Mouse (Mus musculus): ENCODE results near the gene Rsrc1.

Rsrc1 gene

GRCm38 (mm10) chr3:67280247-67280646 lies 299.1 kb downstream of the Rsrc1 start:
- peak; percentile 37 for DNase-seq (ENCODE audit: low read depth)

GRCm38 (mm10) chr3:67284039-67284438 lies 302.8 kb downstream of the Rsrc1 start:
- no peak for DNase-seq (ENCODE audit: low read depth)

- DNase-seq (ENCODE audit: low read depth) = no peak
Observed at GRCm38 (mm10) chr3:67284848-67285247, 303.7 kb downstream of the Rsrc1 start.

- DNase-seq (ENCODE audit: low read depth) = no peak
Observed at GRCm38 (mm10) chr3:67288664-67289063, 307.5 kb downstream of the Rsrc1 start.

GRCm38 (mm10) chr3:67289482-67289881 lies 308.3 kb downstream of the Rsrc1 start:
- DNase-seq (ENCODE audit: low read depth) = no peak

- DNase-seq (ENCODE audit: low read depth) = no peak
Observed at GRCm38 (mm10) chr3:67308725-67309124, 327.5 kb downstream of the Rsrc1 start.

GRCm38 (mm10) chr3:67309644-67310311 lies 328.6 kb downstream of the Rsrc1 start:
- DNase-seq (ENCODE audit: low read depth) = no peak

GRCm38 (mm10) chr3:67311436-67311835 lies 330.2 kb downstream of the Rsrc1 start:
- DNase-seq (ENCODE audit: low read depth) = no peak

GRCm38 (mm10) chr3:67322422-67322821 lies 341.2 kb downstream of the Rsrc1 start:
- DNase-seq (ENCODE audit: low read depth) = no peak

GRCm38 (mm10) chr3:67339558-67339957 lies 358.4 kb downstream of the Rsrc1 start:
- no peak for DNase-seq (ENCODE audit: low read depth)

GRCm38 (mm10) chr3:67340921-67341320 lies 359.7 kb downstream of the Rsrc1 start:
- DNase-seq (ENCODE audit: low read depth) = no peak

GRCm38 (mm10) chr3:67343004-67343662 lies 361.9 kb downstream of the Rsrc1 start:
- DNase-seq (ENCODE audit: low read depth) = no peak

- peak; percentile 46 for DNase-seq (ENCODE audit: low read depth)
Observed at GRCm38 (mm10) chr3:67344599-67344998, 363.4 kb downstream of the Rsrc1 start.

GRCm38 (mm10) chr3:67346674-67347073 lies 365.5 kb downstream of the Rsrc1 start:
- no peak for DNase-seq (ENCODE audit: low read depth)

GRCm38 (mm10) chr3:67351406-67352127 lies 370.4 kb downstream of the Rsrc1 start:
- DNase-seq (ENCODE audit: low read depth) = no peak

GRCm38 (mm10) chr3:67352128-67352762 lies 371.1 kb downstream of the Rsrc1 start:
- DNase-seq (ENCODE audit: low read depth) = peak; percentile 46

- DNase-seq (ENCODE audit: low read depth) = no peak
Observed at GRCm38 (mm10) chr3:67352763-67353149, 371.6 kb downstream of the Rsrc1 start.

- DNase-seq (ENCODE audit: low read depth) = no peak
Observed at GRCm38 (mm10) chr3:67358376-67358775, 377.2 kb downstream of the Rsrc1 start.

- DNase-seq (ENCODE audit: low read depth) = no peak
Observed at GRCm38 (mm10) chr3:67366087-67366892, 385.1 kb downstream of the Rsrc1 start.

GRCm38 (mm10) chr3:67367481-67367880 lies 386.3 kb downstream of the Rsrc1 start:
- no peak for DNase-seq (ENCODE audit: low read depth)

GRCm38 (mm10) chr3:67369407-67370079 lies 388.4 kb downstream of the Rsrc1 start:
- DNase-seq (ENCODE audit: low read depth) = no peak

Measured in c-Kit-positive CD71-positive TER-119-negative erythroid progenitor cells, embryonic 14.5 days (primary cell).